Mouse (Mus musculus): ENCODE data around the gene Baiap2.

Baiap2 gene

DNA sequence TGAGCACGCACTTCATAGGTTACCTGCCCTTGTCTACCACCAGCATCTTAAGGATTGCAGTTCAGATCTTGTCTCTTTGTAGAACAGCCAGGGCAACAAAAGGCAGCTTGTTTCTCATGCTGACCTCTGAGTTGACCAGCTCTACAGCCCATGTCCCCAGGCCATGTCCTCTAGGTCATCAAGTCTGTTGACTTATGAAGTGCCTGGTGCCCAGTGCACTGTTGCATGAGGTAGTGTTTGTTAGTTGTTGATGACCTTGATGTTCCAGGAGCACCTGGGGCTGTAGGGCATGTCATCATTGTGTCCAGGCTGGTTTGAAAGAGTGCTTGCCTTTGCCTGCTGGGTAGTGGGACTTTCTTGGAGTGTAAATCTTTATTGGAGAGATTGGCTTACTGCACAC lies 4.9 kb downstream of the Baiap2 start:
- no peak for DNase-seq (ENCODE audit: low read depth, low spot score)

DNA sequence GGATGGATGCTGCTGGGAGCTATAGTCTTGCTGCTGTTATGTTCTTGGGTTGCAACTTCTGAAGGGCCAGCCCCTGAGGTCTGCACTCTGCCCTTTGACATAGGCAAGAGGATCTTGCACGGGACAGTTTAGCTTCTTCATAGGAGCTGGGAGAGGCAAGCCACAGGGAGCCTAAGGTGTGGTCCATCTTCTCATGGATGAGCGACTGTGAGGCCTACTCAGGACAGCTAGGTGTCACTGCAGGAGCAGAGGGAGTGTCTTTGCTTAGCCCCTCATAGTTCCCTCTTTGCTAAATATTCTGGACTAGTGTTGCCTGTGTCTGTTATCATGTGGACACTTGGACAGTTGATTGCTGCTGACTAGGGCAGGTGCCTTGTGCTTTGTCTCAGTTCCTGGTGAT lies 5.3 kb downstream of the Baiap2 start:
- no peak for DNase-seq (ENCODE audit: low read depth, low spot score)

DNA sequence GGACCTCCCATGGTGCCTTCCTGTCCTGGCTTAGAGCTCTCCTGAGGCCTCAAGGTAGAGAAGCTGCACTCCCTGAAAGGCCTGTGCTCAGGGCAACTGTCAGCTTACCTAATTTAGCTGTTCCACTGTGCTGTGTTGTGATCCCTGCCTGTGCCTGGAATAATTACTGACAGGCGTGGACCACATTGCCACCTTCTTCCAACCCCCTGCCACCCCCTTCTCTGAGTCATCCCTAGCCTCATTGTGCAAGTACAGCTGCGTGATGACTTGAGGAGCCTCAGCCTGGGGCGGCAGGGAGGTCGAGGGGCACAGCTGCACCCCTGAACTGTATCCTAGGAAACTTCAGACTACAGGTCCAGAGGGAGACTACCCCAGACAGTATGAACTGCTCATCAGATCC lies 5.7 kb downstream of the Baiap2 start:
- no peak for DNase-seq (ENCODE audit: low read depth, low spot score)

GRCm38 (mm10) chr11:119948803-119949202 lies 6.2 kb downstream of the Baiap2 start:
- no peak for DNase-seq (ENCODE audit: low read depth, low spot score)

DNA sequence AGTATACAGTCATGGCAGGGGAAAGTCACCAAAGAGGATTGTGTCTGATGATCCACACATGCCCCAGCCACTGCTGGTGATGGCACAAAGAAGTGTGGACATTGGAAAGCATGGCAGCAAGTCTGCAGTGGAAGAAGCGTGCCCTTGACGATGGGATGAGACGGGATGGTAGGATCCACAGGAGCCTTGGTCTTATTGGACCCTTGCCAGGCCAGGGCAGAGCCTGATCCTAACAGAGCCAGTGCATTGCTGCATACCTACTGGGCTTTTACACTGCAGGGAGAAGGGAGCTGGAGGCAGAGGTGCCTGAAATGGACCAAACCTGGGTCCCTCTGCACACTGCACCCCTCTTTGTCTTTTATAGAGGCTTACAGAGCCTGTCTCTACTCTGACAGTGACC lies 8.0 kb downstream of the Baiap2 start:
- DNase-seq (ENCODE audit: low read depth, low spot score), result no peak

- DNase-seq (ENCODE audit: low read depth, low spot score), result no peak
These were observed 8.8 kb downstream of the Baiap2 start for GRCm38 (mm10) chr11:119951326-119951725.

- DNase-seq (ENCODE audit: low read depth, low spot score), result no peak
These were observed 10.1 kb downstream of the Baiap2 start for GRCm38 (mm10) chr11:119952429-119953224.

GRCm38 (mm10) chr11:119954233-119954632 lies 11.7 kb downstream of the Baiap2 start:
- DNase-seq (ENCODE audit: low read depth, low spot score), result no peak

- DNase-seq (ENCODE audit: low read depth, low spot score), result no peak
These were observed 12.3 kb downstream of the Baiap2 start for GRCm38 (mm10) chr11:119954749-119955337.

GRCm38 (mm10) chr11:119955432-119955831 lies 12.9 kb downstream of the Baiap2 start:
- DNase-seq (ENCODE audit: low read depth, low spot score), result no peak

GRCm38 (mm10) chr11:119956590-119956989 lies 14.0 kb downstream of the Baiap2 start:
- no peak for DNase-seq (ENCODE audit: low read depth, low spot score)

DNA sequence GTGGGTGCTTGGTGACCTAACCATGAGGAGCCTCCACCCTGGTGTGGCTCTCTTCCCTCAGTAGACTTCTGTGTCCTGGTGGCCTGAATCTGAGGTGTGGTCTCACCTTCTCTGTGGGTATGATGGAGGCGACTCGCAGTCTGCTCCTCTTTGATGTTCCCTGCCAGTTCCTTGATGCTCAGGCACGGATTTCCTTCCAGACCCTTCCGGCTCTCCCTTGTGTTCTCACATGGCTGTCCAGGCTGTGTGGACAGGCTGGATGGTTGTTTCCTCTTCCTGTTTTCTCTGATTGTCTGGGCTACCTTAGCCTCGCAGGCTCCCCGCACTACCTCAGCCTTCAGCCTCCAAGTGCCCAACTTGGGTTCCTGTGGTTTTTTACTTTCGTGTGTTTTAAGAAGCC lies 16.3 kb downstream of the Baiap2 start:
- DNase-seq (ENCODE audit: low read depth, low spot score), result no peak

DNA sequence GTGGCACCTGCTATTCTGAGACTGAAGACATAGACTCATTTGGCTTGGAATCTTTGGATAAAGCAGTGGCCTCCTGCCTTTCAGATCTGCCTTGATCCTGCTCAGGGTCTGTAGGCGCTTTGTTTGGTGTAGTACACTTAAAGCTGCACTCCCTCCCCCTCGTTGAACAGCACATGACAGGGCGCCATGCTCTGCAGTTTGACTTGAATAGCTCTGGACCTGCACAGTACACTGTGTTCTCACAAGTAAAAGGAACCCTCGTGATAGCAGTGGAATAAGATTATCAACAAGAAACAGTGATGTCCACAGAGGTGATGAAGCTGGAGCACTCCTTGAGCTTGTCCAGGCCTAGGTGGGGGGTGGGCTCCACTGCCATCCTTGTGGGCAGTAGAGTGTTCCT lies 17.2 kb downstream of the Baiap2 start:
- DNase-seq (ENCODE audit: low read depth, low spot score), result no peak

GRCm38 (mm10) chr11:119960671-119961070 lies 18.1 kb downstream of the Baiap2 start:
- no peak for DNase-seq (ENCODE audit: low read depth, low spot score)

- no peak for DNase-seq (ENCODE audit: low read depth, low spot score)
These were observed 18.9 kb downstream of the Baiap2 start for GRCm38 (mm10) chr11:119961511-119961910.

- no peak for DNase-seq (ENCODE audit: low read depth, low spot score)
These were observed 22.5 kb downstream of the Baiap2 start for GRCm38 (mm10) chr11:119965053-119965452.

DNA sequence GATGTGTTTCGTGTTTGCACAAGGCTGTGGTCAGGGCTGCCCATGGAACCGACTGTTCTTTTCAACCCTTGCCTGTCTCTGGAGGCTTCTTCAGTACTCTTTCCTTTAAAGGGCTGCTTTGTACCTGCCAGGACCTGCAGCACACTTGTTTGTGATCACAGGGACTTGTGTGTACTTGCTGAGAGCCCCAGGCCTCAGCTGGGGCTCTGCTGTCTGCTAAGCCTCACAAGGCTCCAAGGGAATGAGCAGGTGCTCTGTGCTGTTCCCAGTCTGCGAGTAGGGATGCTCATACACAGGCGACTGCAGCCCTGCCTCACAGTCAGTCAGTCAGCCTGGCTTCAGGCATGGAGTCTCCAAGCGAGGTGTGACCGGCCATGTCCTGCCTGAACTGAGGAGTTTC lies 23.7 kb downstream of the Baiap2 start:
- DNase-seq (ENCODE audit: low read depth, low spot score), result no peak

DNA sequence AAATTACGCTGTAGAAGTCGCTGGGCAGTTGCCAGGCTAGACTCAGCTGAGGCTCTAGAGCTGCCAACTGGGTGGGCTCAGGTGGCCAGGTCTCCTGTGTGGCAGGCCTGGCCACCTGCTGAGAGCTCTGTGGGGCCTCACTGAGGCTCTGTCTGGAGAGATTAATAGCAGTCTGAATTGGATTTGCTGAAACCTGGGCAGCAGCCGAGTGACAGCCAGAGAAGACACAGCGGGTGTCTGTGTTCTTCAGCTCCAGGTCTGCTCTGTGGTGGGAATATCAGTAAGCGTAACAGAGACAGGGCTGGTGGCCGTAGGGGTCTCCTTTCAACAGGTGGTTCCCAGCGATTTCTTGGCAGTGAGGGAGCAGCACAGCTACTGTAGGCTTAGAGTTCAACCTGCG lies 24.8 kb downstream of the Baiap2 start:
- no peak for DNase-seq (ENCODE audit: low read depth, low spot score)

GRCm38 (mm10) chr11:119967892-119968291 lies 25.3 kb downstream of the Baiap2 start:
- no peak for DNase-seq (ENCODE audit: low read depth, low spot score)

DNA sequence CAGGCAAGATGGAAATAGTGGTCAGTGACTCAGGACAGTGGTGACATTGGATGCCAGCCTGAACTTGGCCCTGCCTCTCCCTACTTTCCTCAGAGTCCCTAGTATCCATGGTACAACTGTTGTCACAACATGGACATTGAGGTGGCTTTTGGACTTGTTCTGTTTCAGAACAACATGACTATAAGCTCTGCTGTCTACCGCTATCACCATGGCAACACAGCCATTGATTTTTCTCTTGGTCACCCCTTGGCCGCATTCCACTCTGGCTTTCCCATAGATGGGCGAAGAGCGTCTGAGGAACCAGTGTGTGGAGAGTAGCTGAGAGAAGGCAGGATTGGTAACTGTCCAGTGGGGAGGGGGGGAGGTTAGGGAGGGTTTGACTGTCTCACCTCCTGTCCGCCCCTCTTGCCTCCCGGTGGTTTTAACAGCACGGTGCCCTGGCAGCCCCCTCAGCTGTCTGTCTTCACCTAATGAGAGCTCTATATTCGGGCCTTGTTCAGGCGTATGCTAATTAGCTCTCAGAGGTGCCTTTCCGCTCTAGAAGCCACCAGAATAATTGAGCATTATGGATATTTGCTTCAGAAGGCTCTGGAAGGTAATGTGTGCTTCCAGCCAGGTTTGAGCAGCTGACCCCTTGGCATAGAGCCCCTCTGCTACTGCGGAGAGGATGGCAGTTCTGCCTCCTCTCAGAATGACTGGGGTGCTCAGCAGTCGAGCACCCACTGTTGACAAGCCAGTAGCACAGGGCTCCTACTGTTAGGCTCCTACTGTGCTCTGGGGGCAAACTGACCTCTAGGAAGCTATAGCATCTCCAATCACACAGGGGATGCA lies 27.7 kb downstream of the Baiap2 start:
- no peak for DNase-seq (ENCODE audit: low read depth, low spot score)

DNA sequence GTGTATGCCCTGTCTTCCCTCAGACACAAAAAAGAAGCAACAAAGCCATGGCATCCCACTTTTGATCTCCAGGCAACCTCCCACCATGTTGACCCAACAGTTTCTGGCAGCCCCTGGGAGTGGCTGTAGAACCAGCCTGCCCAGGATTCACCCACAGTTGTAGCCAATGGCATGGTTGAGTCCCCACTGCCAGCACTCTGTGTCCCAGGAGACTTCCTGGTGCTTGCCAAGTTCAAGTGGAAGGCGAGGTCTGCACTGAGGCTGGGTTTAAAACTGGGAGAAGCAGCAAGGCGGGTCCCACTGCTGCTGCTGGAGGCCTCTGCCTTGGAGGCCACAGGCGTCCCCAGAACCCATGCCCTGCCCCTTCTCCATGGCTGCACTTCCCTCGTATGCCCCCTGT lies 31.2 kb downstream of the Baiap2 start:
- no peak for DNase-seq (ENCODE audit: low read depth, low spot score)

DNA sequence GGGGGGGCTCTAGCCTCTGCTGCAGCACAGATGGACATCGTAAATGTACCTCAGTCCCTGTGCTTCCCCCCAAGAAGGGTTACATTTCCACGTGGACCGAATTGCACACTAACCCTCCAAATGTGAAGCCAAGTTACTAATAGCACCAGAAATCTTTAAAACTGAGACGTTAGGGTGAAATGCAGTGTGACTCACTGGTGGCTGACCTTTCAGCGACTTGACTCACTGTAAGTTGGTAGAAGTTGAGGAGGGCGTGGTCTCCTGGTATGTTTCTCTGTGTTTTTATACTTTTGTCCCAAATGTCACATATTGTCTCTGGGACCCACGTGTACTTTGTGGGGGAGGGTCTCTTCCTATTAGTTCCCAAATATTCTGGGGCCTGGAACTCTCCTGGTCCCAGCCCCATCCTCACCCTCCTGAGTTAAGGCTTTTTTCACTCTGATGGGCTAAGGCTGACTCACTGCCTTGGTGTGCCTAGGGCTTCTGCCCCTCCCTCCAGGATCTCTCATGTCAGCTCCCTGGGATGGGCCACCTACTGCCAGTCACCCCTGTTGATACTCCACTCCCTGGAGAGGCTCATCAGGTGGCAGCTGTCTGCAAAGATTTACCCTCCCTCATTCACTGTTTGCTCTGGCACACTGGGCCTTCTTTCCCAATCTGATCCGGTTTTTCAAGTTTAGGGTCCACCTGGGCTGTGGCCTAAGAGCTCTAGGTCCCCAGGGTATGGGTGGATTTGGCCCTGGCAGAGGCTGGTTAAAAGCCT lies 33.4 kb downstream of the Baiap2 start:
- DNase-seq (ENCODE audit: low read depth, low spot score), result peak; percentile 19
